Mouse (Mus musculus) heart, adult 11 months (tissue): ENCODE results near the gene Eif3g.

ENCODE experiments used
- DNase-seq: peaks from one replicate; pipeline ENCODE4 v3.0.0; 2022

Gene Eif3g

GRCm38 (mm10) chr9:20887704-20888385 is 10.6 kb downstream of the Eif3g start, which contains the start of gene Ppan:
TSS of gene Ppan (plus strand) at chr9:20888175.
- peak; percentile 100 for DNase-seq

- DNase-seq, result no peak
These were observed 11.2 kb downstream of the Eif3g start for GRCm38 (mm10) chr9:20887191-20887590.

GRCm38 (mm10) chr9:20886563-20886962 is 11.9 kb downstream of the Eif3g start:
- DNase-seq, result peak; percentile 89

GRCm38 (mm10) chr9:20879097-20879792 is 19.2 kb downstream of the Eif3g start, which contains the start of gene Angptl6:
TSS of gene Angptl6 (minus strand) at chr9:20879727.
- peak; percentile 96 for DNase-seq

- no peak for DNase-seq
These were observed 19.7 kb downstream of the Eif3g start for GRCm38 (mm10) chr9:20878710-20879065.

- peak; percentile 100 for DNase-seq
These were observed 20.2 kb downstream of the Eif3g start for GRCm38 (mm10) chr9:20878041-20878709.

- DNase-seq, result peak; percentile 91
These were observed 21.0 kb downstream of the Eif3g start for GRCm38 (mm10) chr9:20877118-20878040.

GRCm38 (mm10) chr9:20876318-20877117 is 21.9 kb downstream of the Eif3g start:
- DNase-seq, result peak; percentile 92

- DNase-seq, result peak; percentile 93
These were observed 23.2 kb downstream of the Eif3g start for GRCm38 (mm10) chr9:20875021-20875790.

GRCm38 (mm10) chr9:20873521-20873920 is 24.9 kb downstream of the Eif3g start:
- peak; percentile 92 for DNase-seq

- peak; percentile 92 for DNase-seq
These were observed 25.4 kb downstream of the Eif3g start for GRCm38 (mm10) chr9:20872991-20873390.

- DNase-seq, result peak; percentile 92
These were observed 27.9 kb downstream of the Eif3g start for GRCm38 (mm10) chr9:20870211-20871173.

- DNase-seq, result peak; percentile 94
These were observed 29.2 kb downstream of the Eif3g start for GRCm38 (mm10) chr9:20869246-20869645.

GRCm38 (mm10) chr9:20868448-20869001 is 29.9 kb downstream of the Eif3g start, which contains the start of gene A230050P20Rik:
TSS of gene A230050P20Rik (plus strand) at chr9:20868642.
- DNase-seq, result peak; percentile 97

GRCm38 (mm10) chr9:20866879-20867278 is 31.5 kb downstream of the Eif3g start:
- DNase-seq, result no peak

- no peak for DNase-seq
These were observed 36.2 kb downstream of the Eif3g start for GRCm38 (mm10) chr9:20862225-20862624.

GRCm38 (mm10) chr9:20861821-20862220 is 36.6 kb downstream of the Eif3g start:
- DNase-seq, result no peak

GRCm38 (mm10) chr9:20859926-20860325 is 38.5 kb downstream of the Eif3g start:
- no peak for DNase-seq

- no peak for DNase-seq
These were observed 41.3 kb downstream of the Eif3g start for GRCm38 (mm10) chr9:20857131-20857530.
